Mouse (Mus musculus): Measurements from ENCODE around the gene Slc25a20. TPM values are rescaled to one million over a fixed set of nuclear protein-coding genes. Genes with fewer than 3 reads are reported as not detected.
A peak's percentile ranks its signal among the peaks of the same experiment; 100 is the strongest.

Slc25a20 gene
- polyA plus RNA-seq, 1 experiment: 27.7 TPM

GRCm38 (mm10) chr9:108693946-108694345 is 32.1 kb downstream of the Slc25a20 start:
- H3ac ChIP-seq (ENCODE audit: control insufficient read depth, insufficient read length): no peak overlapping the region
- peaks cover 66% of the 10 kb centered on the region for H3K79me2 ChIP-seq (ENCODE audit: control insufficient read depth, insufficient read depth)
- peak overlapping the region; percentile 75 for H3K4me3 ChIP-seq
- H3K27me3 ChIP-seq (ENCODE audit: control insufficient read depth, insufficient read depth, insufficient read length): no peaks in the 10 kb centered on the region
- peak overlapping the region; percentile 84 for H3K4me2 ChIP-seq (ENCODE audit: low read depth)
- no peaks in the 10 kb centered on the region for H3K36me3 ChIP-seq (ENCODE audit: control insufficient read depth, insufficient read depth)
- TF ChIP-seq SRF (IDR thresholded peaks at IDR 0.05; ENCODE audit: control insufficient read depth, insufficient read length, low read depth) (peak; percentile 73), POLR2AphosphoS2 (IDR thresholded peaks at IDR 0.05; ENCODE audit: insufficient read length, low read depth) (no peak)

- TF ChIP-seq REST (IDR thresholded peaks at IDR 0.05; ENCODE audit: insufficient read depth, insufficient read length): no peak
- TF ChIP-seq E2F4 (IDR thresholded peaks at IDR 0.05; ENCODE audit: insufficient read depth): no peak
- Histone ChIP-seq H3K4me3 (no peak overlapping the region), H3K4me2 (ENCODE audit: low read depth) (peak overlapping the region; percentile 84), H3ac (ENCODE audit: control insufficient read depth, insufficient read length) (no peak overlapping the region), H3K79me2 (ENCODE audit: control insufficient read depth, insufficient read depth) (peaks cover 72% of the 10 kb centered on the region), H3K27me3 (ENCODE audit: control insufficient read depth, insufficient read depth, insufficient read length) (no peaks in the 10 kb centered on the region), H3K36me3 (ENCODE audit: control insufficient read depth, insufficient read depth) (no peaks in the 10 kb centered on the region)
Measured at GRCm38 (mm10) chr9:108694533-108694932, 32.6 kb downstream of the Slc25a20 start.

DNA sequence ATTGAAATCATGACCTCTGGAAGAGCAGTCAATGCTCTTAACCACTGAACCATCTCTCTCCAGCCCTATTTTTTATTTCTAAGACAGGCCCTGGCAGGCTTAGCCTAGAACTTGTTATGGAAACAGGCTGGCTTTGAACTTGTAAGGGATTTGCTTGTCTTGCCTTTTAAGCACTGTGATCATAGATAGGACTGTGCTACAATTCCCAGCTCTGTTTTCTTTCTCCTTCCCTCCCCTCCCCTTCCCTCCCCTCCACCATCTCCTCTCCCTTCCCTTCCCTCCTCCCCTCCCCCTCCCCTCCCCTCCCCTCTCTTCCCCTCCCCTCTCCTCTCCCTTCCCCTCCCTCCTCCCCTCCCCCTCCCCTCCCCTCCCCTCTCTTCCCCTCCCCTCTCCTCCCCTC is 40.6 kb downstream of the Slc25a20 start:
- no peak overlapping the region for H3ac ChIP-seq (ENCODE audit: control insufficient read depth, insufficient read length)
- H3K36me3 ChIP-seq (ENCODE audit: control insufficient read depth, insufficient read depth): no peaks in the 10 kb centered on the region
- H3K4me2 ChIP-seq (ENCODE audit: low read depth): no peak overlapping the region
- no peaks in the 10 kb centered on the region for H3K27me3 ChIP-seq (ENCODE audit: control insufficient read depth, insufficient read depth, insufficient read length)
- TF ChIP-seq MAX (IDR thresholded peaks at IDR 0.05; ENCODE audit: low read depth): no peak
- TF ChIP-seq E2F4 (IDR thresholded peaks at IDR 0.05; ENCODE audit: insufficient read depth): no peak
- TF ChIP-seq POLR2AphosphoS2 (IDR thresholded peaks at IDR 0.05; ENCODE audit: insufficient read length, low read depth): no peak
- no peak for TF ChIP-seq TCF12 (IDR thresholded peaks at IDR 0.05; ENCODE audit: insufficient read depth, poor library complexity, severe bottlenecking)
- TF ChIP-seq TCF3 (IDR thresholded peaks at IDR 0.05; ENCODE audit: insufficient read length, low read depth): no peak
- no peak for TF ChIP-seq REST (IDR thresholded peaks at IDR 0.05; ENCODE audit: insufficient read depth, insufficient read length)
- TF ChIP-seq POLR2A (IDR thresholded peaks at IDR 0.05; ENCODE audit: insufficient read length, low read depth): no peak
- no peak overlapping the region for H3K4me3 ChIP-seq
- peaks cover 93% of the 10 kb centered on the region for H3K79me2 ChIP-seq (ENCODE audit: control insufficient read depth, insufficient read depth)

GRCm38 (mm10) chr9:108703373-108704110 is 41.7 kb downstream of the Slc25a20 start:
- no peak overlapping the region for H3ac ChIP-seq (ENCODE audit: control insufficient read depth, insufficient read length)
- H3K79me2 ChIP-seq (ENCODE audit: control insufficient read depth, insufficient read depth): peaks cover 93% of the 10 kb centered on the region
- H3K4me3 ChIP-seq: no peak overlapping the region
- H3K36me3 ChIP-seq (ENCODE audit: control insufficient read depth, insufficient read depth): peaks cover 6% of the 10 kb centered on the region
- H3K4me2 ChIP-seq (ENCODE audit: low read depth): no peak overlapping the region
- H3K27me3 ChIP-seq (ENCODE audit: control insufficient read depth, insufficient read depth, insufficient read length): no peaks in the 10 kb centered on the region
- TF ChIP-seq REST (IDR thresholded peaks at IDR 0.05; ENCODE audit: insufficient read depth, insufficient read length) (no peak), POLR2A (IDR thresholded peaks at IDR 0.05; ENCODE audit: insufficient read length, low read depth) (no peak), TCF12 (IDR thresholded peaks at IDR 0.05; ENCODE audit: insufficient read depth, poor library complexity, severe bottlenecking) (no peak), POLR2AphosphoS2 (IDR thresholded peaks at IDR 0.05; ENCODE audit: insufficient read length, low read depth) (no peak), USF1 (IDR thresholded peaks at IDR 0.05; ENCODE audit: low read depth) (no peak), MYOD1 (IDR thresholded peaks at IDR 0.05; ENCODE audit: control insufficient read depth in 1 of 3, insufficient read length in 2 of 3, low read depth in 2 of 3) (no peak), E2F4 (IDR thresholded peaks at IDR 0.05; ENCODE audit: insufficient read depth) (no peak), SRF (IDR thresholded peaks at IDR 0.05; ENCODE audit: control insufficient read depth, insufficient read length, low read depth) (no peak), TCF3 (IDR thresholded peaks at IDR 0.05; ENCODE audit: insufficient read length, low read depth) (no peak)

DNA sequence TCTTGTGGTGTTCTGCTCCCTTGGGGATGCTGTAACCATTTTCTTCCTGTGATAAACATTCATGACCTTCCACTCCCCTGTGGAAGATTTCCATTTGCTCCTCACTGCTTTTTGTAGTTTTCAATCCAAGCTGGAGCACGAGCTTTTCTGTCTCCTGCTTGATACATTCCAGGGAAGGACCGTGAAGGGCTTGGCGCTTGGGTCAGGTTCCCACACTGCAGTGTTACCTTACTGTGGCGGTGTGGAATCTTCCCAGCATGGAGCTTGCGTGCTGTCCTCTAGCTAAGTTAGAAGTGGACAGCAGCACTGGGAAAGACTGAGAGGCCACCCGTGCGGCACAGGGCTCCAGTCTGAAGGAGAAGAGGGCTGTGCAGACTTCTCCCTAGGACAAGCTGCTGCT is 42.7 kb downstream of the Slc25a20 start:
- Histone ChIP-seq H3K36me3 (ENCODE audit: control insufficient read depth, insufficient read depth) (peaks cover 7% of the 10 kb centered on the region), H3K79me2 (ENCODE audit: control insufficient read depth, insufficient read depth) (peaks cover 93% of the 10 kb centered on the region), H3K27me3 (ENCODE audit: control insufficient read depth, insufficient read depth, insufficient read length) (no peaks in the 10 kb centered on the region), H3K4me2 (ENCODE audit: low read depth) (no peak overlapping the region), H3K4me3 (no peak overlapping the region), H3ac (ENCODE audit: control insufficient read depth, insufficient read length) (no peak overlapping the region)
- TF ChIP-seq POLR2AphosphoS2 (IDR thresholded peaks at IDR 0.05; ENCODE audit: insufficient read length, low read depth) (no peak), REST (IDR thresholded peaks at IDR 0.05; ENCODE audit: insufficient read depth, insufficient read length) (no peak), E2F4 (IDR thresholded peaks at IDR 0.05; ENCODE audit: insufficient read depth) (no peak), MYOG (IDR thresholded peaks at IDR 0.05; ENCODE audit: control insufficient read depth in 1 of 3, insufficient read depth in 1 of 3, insufficient read length in 2 of 3, low read depth in 2 of 3) (no peak), MAX (IDR thresholded peaks at IDR 0.05; ENCODE audit: low read depth) (no peak), CEBPB (IDR thresholded peaks at IDR 0.05; ENCODE audit: insufficient read depth, poor library complexity, severe bottlenecking) (no peak)

- Histone ChIP-seq H3K4me3 (no peak overlapping the region), H3K79me2 (ENCODE audit: control insufficient read depth, insufficient read depth) (peaks cover 78% of the 10 kb centered on the region), H3ac (ENCODE audit: control insufficient read depth, insufficient read length) (no peak overlapping the region), H3K36me3 (ENCODE audit: control insufficient read depth, insufficient read depth) (peaks cover 7% of the 10 kb centered on the region), H3K27me3 (ENCODE audit: control insufficient read depth, insufficient read depth, insufficient read length) (no peaks in the 10 kb centered on the region), H3K4me2 (ENCODE audit: low read depth) (no peak overlapping the region)
- TF ChIP-seq POLR2AphosphoS2 (IDR thresholded peaks at IDR 0.05; ENCODE audit: insufficient read length, low read depth) (no peak), TCF3 (IDR thresholded peaks at IDR 0.05; ENCODE audit: insufficient read length, low read depth) (no peak), E2F4 (IDR thresholded peaks at IDR 0.05; ENCODE audit: insufficient read depth) (no peak), SRF (IDR thresholded peaks at IDR 0.05; ENCODE audit: control insufficient read depth, insufficient read length, low read depth) (no peak), TCF12 (IDR thresholded peaks at IDR 0.05; ENCODE audit: insufficient read depth, poor library complexity, severe bottlenecking) (no peak), USF1 (IDR thresholded peaks at IDR 0.05; ENCODE audit: low read depth) (no peak), CEBPB (IDR thresholded peaks at IDR 0.05; ENCODE audit: insufficient read depth, poor library complexity, severe bottlenecking) (no peak), REST (IDR thresholded peaks at IDR 0.05; ENCODE audit: insufficient read depth, insufficient read length) (no peak)
Measured at GRCm38 (mm10) chr9:108707212-108707611, 45.3 kb downstream of the Slc25a20 start.

All from myocyte (in vitro differentiated cells).